Mouse (Mus musculus) c-Kit-positive CD71-negative TER-119-negative erythroid progenitor cells, embryonic 14.5 days (primary cell): ENCODE data around the gene Cdc14a.
"Not testable (repeated sequence)": the region's sequence is repeated elsewhere in the genome, so short reads cannot be mapped to it uniquely, and the experiment has no call there.

Experiments used
- DNase-seq: peaks from one replicate; pipeline ENCODE4 v3.0.0-alpha.2; 2013; ENCODE audit warnings: low read depth

Cdc14a gene

GRCm38 (mm10) chr3:116373196-116373595 is 50.6 kb downstream of the Cdc14a start:
- no peak for DNase-seq

DNA sequence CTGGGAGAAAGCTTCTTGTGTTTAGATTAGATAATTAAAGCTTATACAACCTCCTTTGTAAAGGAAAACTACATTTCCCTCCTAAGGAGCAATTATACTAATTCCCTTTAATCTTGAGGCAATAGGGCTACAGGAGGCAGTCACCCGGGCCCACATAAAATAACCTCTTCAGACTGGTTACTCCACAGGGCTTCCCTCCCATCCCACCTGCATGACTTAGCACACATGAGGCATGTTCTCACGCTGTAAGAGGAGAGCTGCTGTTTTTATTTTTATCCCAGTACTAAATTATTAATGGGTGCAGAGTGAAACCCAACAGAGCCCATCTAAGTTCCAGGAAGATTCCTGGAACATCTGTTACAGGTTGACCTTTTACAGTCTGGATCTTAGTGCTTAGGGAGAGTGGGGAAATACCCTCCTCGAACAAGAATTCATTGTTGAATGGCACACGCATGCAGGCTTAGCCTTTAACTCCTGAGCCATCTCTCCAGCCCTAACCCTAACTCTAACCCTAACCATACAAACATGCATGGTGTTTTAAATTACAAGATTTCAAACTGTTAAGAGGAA is 54.9 kb downstream of the Cdc14a start:
- DNase-seq, result no peak

DNA sequence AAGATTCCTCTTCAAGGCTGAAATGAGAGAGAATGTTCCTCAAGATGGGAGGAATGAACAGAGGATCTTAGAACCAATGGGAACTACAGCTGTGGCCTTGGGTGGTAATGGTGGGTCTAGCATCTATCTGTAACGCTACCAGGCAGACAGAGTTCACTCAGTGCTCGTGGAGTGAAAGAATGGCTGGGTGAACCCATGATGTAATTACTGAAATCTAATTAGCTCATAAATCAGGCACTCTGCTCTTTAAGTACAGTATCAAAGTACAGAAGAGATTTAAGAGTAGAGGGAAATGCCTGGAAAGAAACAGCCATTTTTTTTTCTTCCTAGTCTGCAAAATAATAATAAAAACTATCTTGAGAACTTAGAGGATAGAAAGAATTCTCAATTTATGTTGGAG is 57.7 kb downstream of the Cdc14a start:
- DNase-seq, result no peak

GRCm38 (mm10) chr3:116361906-116362305 is 61.9 kb downstream of the Cdc14a start:
- DNase-seq, result no peak

DNA sequence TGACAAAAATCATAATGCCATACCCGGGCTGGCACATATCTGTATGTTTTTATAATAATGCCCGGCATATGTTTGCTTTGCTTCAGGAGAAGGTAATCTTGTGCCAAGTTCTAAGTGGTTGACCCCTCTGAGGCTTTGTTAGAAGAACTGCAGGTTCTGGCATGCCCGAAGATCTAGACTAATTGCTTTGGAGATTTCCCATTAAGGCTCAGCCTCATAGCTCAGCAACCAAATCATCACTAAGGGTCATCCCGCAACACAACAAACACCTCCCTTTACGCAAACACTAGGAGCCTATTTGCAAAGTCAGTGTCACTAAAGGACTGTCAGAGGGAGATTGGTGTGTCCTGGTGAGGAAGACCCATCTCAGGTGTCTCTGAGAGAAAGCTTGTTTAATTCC is 62.7 kb downstream of the Cdc14a start:
- DNase-seq, result no peak

DNA sequence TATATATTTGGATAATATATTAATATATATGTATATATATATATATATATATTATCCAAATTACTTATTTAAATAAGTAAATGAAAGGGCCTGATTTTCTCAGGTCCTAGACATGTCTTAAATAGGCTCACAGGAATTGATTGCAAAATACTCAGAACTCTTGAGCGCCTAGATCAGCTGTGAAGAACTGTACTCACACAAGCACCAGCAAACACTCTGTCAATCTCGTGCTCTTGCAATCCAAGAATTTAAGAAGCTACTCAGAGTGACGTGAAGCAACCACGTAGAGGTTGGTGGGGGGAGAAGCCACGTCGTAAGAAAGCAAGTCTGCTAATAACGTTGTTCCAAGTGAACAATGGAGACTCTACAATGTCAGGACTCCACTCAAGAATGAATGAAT is 66.0 kb downstream of the Cdc14a start:
- DNase-seq, result no peak

- DNase-seq, result no peak
Observed at GRCm38 (mm10) chr3:116357180-116357579, 66.7 kb downstream of the Cdc14a start.

DNA sequence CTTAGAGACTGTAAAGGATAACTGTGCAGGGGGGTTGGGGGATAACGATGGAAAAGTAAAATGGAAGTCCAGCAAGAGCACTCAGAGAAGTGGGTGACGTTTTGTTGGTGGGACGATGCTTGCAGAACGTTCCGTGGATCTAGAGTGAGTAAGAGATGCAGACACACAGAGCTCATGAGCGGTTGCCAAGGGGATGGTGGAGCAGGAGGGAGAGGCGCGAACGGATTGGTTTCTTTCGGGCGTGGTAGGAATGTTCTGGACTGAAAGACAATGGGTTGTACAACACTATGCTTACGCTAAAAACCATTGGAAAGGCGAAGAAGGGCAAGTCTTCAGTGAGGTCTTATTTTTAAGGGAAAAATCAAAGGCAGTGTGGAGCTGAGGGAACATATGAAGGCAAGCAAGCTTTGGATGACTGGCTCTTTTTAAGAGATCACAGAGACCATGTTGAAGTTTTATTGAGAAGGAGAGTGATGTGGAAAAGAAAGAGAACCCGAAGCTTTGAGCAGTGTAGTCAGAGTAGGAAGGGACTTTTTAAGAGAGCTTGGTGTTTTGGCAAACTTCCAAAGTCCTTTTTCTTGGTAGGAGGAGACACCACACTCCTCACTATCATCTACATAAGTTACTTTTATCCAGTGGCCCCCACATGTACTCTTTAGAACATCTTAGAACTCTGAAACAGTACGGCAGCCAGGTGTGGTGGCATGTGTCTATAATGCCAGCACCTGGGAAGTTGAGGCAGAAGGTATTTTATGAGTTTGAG is 68.6 kb downstream of the Cdc14a start:
- DNase-seq, result no peak

- DNase-seq, result no peak
Observed at GRCm38 (mm10) chr3:116352486-116352885, 71.3 kb downstream of the Cdc14a start.

- no peak for DNase-seq
Observed at GRCm38 (mm10) chr3:116350389-116350967, 73.4 kb downstream of the Cdc14a start.

GRCm38 (mm10) chr3:116347571-116347970 is 76.3 kb downstream of the Cdc14a start:
- not testable (repeated sequence) for DNase-seq

DNA sequence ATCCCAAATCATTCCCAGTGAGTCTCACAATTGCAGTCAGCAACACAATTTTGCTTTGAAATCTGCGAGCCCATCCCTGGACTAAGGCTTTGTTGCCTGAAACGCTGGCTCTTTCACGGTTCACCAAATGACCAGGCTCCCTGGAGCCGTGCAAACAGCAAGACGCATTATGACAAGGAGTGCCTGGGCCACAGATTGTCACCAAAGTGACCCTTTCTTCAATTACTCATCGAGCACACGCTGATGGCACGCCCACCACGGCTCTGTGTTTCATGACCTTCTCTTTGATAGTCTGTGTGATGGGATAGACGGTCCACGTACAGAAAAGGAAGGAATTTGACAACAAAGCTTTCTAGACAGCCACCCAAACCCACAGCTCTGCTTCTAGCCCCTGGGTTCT is 78.6 kb downstream of the Cdc14a start:
- no peak for DNase-seq

GRCm38 (mm10) chr3:116342251-116342650 is 81.6 kb downstream of the Cdc14a start:
- no peak for DNase-seq

DNA sequence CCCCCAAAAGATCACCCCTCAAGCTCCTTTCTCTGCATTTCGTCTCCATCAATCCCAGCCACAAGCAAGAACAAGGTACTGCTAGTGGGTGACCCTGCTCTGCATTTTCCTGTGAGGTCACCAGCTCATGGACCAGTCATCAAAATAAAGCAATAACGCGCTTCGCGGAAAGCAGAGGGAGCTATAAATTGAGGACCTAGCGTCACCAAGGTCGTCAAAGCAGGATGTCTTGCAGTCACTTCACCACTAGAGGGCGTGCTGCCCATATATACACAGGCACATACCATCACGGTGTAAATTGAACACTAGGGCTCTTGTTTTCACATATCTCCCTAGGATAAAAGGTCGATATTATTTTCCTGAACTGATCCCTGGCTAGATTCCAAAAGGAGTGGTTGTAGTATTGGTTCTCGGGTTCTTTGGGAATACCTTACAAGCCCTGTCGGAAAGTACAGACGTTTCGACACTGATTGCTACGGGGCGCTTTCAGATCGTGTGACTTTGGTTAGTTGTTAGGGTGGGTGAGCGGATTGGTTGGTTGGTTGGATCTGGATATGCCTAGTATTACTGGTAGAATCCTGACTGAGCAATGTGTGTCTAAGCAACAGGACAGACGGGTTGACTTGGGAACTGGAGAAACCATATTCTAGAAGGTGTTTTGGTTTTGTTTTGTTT is 82.7 kb downstream of the Cdc14a start:
- DNase-seq, result peak; percentile 69

GRCm38 (mm10) chr3:116340281-116340680 is 83.6 kb downstream of the Cdc14a start:
- DNase-seq, result no peak

DNA sequence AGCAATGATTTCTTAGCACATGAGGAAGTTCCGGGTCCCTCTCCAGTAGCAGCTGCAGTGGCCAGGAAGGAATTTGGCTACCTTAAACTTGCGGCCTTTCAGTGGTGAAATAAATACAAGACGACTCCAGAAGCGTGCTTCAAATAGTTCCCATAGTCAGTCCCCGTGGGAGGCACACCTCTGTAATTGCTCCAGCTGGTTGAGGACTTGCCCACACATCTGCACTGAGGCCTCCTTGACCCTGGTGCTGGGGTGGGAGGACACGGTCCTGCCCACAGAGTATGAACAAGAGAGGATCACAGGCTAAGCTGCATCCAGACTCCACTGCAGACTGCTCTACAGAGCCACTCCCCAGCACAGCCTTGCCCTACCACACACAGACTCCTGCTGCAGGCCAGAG is 85.2 kb downstream of the Cdc14a start:
- no peak for DNase-seq

- no peak for DNase-seq
Observed at GRCm38 (mm10) chr3:116337840-116338239, 86.0 kb downstream of the Cdc14a start.

- no peak for DNase-seq
Observed at GRCm38 (mm10) chr3:116335036-116335435, 88.8 kb downstream of the Cdc14a start.

- no peak for DNase-seq
Observed at GRCm38 (mm10) chr3:116333711-116334110, 90.1 kb downstream of the Cdc14a start.

DNA sequence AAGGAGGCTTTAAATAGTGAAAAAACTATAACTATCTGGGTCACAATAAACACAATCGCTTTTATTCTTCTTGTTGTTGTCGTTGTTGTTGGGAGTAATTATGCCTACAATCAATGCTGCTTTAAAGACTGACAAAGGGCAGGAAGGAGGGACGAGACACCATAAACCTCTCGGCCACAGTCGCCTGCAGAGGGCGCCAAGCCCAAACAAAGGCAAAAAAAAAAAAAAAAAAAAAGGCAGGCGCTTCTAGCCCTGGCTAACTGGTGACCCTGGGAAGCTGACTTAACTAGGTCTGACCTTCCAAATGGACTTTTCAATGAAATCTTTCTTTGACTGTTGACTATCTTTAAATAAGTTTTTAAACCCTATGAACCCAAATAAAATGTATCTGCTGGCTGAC is 90.6 kb downstream of the Cdc14a start:
- DNase-seq, result peak; percentile 45

DNA sequence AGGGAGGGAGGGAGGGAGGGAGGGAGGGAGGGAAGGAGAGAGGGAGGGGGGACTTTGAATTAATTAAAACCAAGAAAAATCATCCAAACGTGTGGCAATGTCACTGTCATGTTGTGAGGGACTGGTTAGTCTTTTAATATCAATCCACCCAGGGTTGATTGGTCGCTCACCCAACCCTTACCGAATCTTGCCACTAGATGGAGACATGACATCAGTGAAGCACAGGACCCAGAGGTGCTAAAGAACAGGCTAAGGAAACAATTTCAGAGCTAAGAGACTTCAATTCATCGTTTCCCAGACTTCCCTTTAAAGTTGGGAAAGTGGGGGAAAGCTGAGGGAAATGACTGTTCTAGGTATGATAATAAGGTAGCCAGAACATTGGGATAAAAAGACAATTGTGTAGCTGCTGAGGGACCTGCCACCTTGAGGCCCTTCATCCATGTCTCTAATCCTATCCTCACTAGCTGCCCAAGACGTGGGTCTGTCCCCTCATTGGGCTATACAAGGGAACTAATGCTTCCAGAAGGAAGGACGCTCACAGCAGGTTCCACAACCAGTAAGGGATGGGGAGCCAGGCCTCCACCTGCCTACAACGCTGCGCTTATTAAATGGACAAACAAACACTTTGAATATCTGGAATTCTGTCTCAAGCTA is 91.9 kb downstream of the Cdc14a start:
- DNase-seq, result peak; percentile 66

DNA sequence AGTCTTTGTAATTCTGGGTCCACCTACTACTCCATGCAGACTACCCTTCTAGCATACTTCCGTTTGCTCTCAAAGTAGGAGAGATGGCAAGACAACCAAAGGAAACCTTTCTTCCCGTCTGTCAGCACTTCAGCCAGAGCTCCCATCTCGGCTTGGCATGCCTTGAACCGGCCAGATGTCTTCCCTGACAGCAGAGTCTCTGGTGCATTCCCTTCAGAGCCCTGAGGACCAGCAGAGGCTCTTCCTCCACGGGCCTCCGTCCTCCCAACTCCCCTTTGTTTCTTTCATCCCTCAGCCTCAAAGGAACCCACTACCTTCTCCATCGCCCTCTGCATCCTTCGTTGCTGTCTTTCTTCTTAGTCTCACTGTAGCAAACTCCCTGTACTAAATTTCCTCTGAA is 93.9 kb downstream of the Cdc14a start:
- DNase-seq, result no peak
